Mouse (Mus musculus) myocyte (in vitro differentiated cells): Measurements from ENCODE around the gene Crct1.

Experiments used
- E2F4 ChIP-seq: IDR thresholded peaks from one replicate; pipeline ENCODE4 v1.6.1; 2011; ENCODE audit warnings: mild to moderate bottlenecking, control low read depth, moderate library complexity; ENCODE audit not compliant: insufficient read depth
- MAX ChIP-seq: IDR thresholded peaks from one replicate; pipeline ENCODE4 v1.6.1; 2011; ENCODE audit warnings: low read depth, mild to moderate bottlenecking, control low read depth
- POLR2A ChIP-seq: IDR thresholded peaks from one replicate; pipeline ENCODE4 v1.6.1; 2011; ENCODE audit warnings: low read depth, mild to moderate bottlenecking, control low read depth, moderate library complexity; ENCODE audit not compliant: insufficient read length
- SRF ChIP-seq: IDR thresholded peaks from one replicate; pipeline ENCODE4 v1.6.1; 2011; ENCODE audit warnings: low read depth; ENCODE audit not compliant: control insufficient read depth, insufficient read length
- TCF12 ChIP-seq: IDR thresholded peaks from one replicate; pipeline ENCODE4 v1.6.1; 2011; ENCODE audit warnings: mild to moderate bottlenecking, control low read depth; ENCODE audit not compliant: poor library complexity, insufficient read depth, severe bottlenecking
- TCF3 ChIP-seq: IDR thresholded peaks from one replicate; pipeline ENCODE4 v1.6.1; 2011; ENCODE audit warnings: low read depth, control low read depth; ENCODE audit not compliant: insufficient read length
- USF1 ChIP-seq: IDR thresholded peaks from one replicate; pipeline ENCODE4 v1.6.1; 2011; ENCODE audit warnings: low read depth, mild to moderate bottlenecking, control low read depth, moderate library complexity

- TF ChIP-seq USF1 (no peak), POLR2A (no peak), E2F4 (no peak), TCF12 (no peak), TCF3 (no peak), MAX (no peak), SRF (no peak)
Observed at GRCm38 (mm10) chr3:93025486-93025885, 10.0 kb upstream of the Crct1 start.
